Mouse (Mus musculus) ovary, adult 18-20 months (tissue): ENCODE data around the gene Olfr715b.
"Not testable (repeated sequence)": the region's sequence is repeated elsewhere in the genome, so short reads cannot be mapped to it uniquely, and the experiment has no call there.

Experiments
- DNase-seq: peaks from one replicate; pipeline ENCODE4 v3.0.0; 2022; ENCODE audit warnings: low spot score, mixed read lengths

Olfr715b gene

DNA sequence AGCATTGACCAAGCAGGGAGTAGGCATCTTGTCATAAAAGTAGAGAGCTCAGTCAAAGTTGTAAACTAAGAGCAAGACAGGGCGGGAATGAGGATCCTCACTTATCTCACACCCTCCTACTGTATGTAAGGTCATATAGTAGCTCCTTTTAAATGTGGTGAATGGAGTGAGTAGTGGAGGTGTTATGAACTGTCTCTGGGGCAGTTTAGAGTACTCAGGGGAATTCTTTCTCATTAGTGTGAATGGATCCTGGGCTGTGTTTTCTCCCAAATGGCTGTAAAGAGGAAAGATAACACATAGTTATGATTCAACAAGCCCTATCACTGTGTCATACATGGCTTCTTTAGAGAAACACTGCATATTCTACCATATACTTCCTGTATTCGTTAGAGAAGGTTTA, at the start of gene Olfr715b:
Gene Olfr715b (minus strand): TSS at position 101 of the 400 bp plus-strand sequence.
- not testable (repeated sequence) for DNase-seq

DNA sequence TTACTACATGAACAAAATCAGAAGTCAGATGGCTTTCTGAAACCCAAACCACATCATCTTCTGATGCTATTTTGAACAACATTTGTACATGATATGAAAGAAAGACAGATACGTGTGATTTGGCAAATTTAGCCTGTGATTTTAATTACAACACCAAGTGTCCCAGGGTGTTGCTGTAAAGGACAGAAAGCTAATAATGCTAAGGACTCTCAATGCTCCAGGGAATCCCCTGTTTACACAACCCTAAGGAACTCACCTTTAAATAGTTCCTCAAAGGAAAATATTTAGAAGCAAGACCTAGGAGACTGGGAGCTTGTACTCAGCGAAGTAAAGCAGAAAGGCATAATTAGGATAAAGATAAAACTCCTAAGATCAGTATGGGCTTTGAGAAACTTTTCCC, 27.9 kb upstream of the Olfr715b start, which contains the start of gene Olfr716:
Gene Olfr716 (plus strand): TSS at position 301 of the 400 bp plus-strand sequence.
- not testable (repeated sequence) for DNase-seq

DNA sequence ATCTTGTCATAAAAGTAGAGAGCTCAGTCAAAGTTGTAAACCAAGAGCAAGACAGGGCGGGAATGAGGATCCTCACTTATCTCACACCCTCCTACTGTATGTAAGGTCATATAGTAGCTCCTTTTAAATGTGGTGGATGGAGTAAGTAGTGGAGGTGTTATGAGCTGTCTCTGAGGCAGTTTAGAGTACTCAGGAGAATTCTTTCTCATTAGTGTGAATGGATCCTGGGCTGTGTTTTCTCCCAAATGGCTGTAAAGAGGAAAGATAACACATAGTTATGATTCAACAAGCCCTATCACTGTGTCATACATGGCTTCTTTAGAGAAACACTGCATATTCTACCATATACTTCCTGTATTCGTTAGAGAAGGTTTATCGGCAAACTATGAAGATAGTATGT, 20.8 kb upstream of the Olfr715b start, which contains the start of gene Olfr715:
Gene Olfr715 (minus strand): TSS at position 101 of the 400 bp plus-strand sequence.
- DNase-seq: not testable (repeated sequence)

DNA sequence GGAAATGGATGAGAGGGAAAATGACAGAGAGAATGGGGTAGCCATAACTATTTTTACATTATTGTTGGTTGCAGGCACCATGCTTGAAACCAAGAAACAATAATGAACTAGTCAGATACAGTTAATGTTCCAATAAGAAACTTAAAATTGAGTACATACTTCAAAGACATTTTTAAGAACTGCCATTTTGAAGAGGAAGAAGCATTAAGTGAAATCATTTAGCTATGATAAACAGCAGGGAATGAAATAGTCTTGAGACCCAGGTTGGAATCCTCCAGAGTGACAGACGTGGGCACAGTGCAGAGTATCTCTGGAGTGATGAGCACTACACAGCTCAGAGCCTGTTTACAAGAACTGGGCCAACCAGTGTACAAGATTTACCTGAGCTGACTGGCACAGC, 17.2 kb downstream of the Olfr715b start, which contains the start of gene Olfr17:
Gene Olfr17 (plus strand): TSS at position 301 of the 400 bp plus-strand sequence.
- DNase-seq: no peak

DNA sequence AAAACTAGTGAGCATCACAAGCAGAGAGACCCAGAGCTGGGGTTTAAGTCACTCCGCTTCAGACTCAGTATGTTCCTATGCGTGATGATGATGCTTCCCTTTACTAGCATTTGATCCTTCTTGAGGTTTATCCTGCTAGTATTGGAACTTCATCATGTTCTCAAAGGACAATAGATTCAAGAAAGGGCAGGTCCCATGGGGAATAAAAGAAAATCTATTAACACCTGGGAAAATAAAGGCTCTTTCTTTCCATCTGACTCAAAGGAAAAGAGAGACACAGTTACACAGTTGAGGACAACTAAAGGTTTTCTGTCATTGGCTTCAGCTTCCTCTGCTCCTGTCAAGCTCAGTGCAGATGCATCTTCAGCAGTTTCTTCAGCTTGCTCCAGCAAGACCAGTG, 39.5 kb downstream of the Olfr715b start, which contains the start of gene Olfr714:
Gene Olfr714 (plus strand): TSS at position 301 of the 400 bp plus-strand sequence.
- no peak for DNase-seq
